Mouse (Mus musculus): Measurements from ENCODE around the gene Pip4k2c. TPM values are rescaled to one million over a fixed set of nuclear protein-coding genes. Genes with fewer than 3 reads are reported as not detected.
A peak's percentile ranks its signal among the peaks of the same experiment; 100 is the strongest.

The Pip4k2c gene
- polyA plus RNA-seq, 1 experiment, result 58.8 TPM

DNA sequence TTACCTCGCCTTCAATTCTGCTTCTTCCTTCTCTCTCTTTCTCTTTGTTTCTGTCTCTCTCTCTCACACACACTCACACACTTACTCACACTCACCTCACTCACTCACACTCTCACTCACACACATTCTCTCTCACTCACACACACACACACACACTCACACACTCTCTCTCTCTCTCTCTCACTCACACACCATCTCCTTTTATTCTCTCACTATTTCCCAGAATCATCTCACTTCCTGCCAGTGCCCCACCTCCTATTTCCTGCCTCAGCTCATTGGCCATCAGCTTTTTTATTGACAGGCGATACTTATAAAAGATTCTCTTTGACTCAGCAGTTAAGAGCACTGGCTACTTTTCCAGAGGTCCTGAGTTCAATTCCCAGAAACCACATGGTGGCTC is 7.0 kb upstream of the Pip4k2c start:
- no peak overlapping the region for H3K4me3 ChIP-seq (replicated peaks; ENCODE audit: insufficient read depth, low read depth, low read length)
- TF ChIP-seq CTCF (IDR thresholded peaks at IDR 0.05; ENCODE audit: borderline replicate concordance, insufficient read depth, low read depth, low read length) (no peak), POLR2A (IDR thresholded peaks at IDR 0.05; ENCODE audit: borderline replicate concordance, insufficient read depth, low read length) (no peak)
- DNase-seq, result no peak
- 93% methylated on average over 2 of the region's 2 CpGs for WGBS
- H3K27ac ChIP-seq (ENCODE audit: insufficient read depth, low read length), result no peak overlapping the region
- no peaks in the 10 kb centered on the region; the same call in none of the 2 replicates for H3K4me1 ChIP-seq (ENCODE audit: control insufficient read depth, insufficient read depth, low read length)
- H3K27me3 ChIP-seq (ENCODE audit: control insufficient read depth, insufficient read depth, low read length), result no peaks in the 10 kb centered on the region

DNA sequence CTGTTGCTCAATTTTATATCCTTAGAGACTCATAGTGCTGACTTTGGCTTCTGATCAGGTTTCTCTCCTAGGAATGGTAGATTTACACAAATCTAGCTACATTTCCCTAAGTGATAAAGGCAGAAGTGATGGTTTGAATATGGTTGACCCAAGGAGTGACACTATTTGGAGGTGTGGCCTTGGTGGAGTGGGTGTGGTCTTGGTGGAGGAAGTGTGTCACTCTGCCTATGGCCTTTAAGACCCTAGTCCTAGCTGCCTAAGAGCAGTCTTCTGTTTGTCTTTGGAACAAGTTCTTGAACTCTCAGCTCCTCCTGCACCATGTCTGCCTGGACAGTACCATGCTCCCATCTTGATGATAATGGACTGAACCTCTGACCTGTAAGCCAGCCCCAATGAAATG is 5.8 kb upstream of the Pip4k2c start:
- H3K4me1 ChIP-seq (ENCODE audit: control insufficient read depth, insufficient read depth, low read length), result no peaks in the 10 kb centered on the region; the same call in none of the 2 replicates
- no peak overlapping the region for H3K27ac ChIP-seq (ENCODE audit: insufficient read depth, low read length)
- no peak for TF ChIP-seq POLR2A (IDR thresholded peaks at IDR 0.05; ENCODE audit: borderline replicate concordance, insufficient read depth, low read length)
- no peak for TF ChIP-seq CTCF (IDR thresholded peaks at IDR 0.05; ENCODE audit: borderline replicate concordance, insufficient read depth, low read depth, low read length)
- no peak for DNase-seq
- no peaks in the 10 kb centered on the region for H3K27me3 ChIP-seq (ENCODE audit: control insufficient read depth, insufficient read depth, low read length)
- no peak overlapping the region for H3K4me3 ChIP-seq (replicated peaks; ENCODE audit: insufficient read depth, low read depth, low read length)

DNA sequence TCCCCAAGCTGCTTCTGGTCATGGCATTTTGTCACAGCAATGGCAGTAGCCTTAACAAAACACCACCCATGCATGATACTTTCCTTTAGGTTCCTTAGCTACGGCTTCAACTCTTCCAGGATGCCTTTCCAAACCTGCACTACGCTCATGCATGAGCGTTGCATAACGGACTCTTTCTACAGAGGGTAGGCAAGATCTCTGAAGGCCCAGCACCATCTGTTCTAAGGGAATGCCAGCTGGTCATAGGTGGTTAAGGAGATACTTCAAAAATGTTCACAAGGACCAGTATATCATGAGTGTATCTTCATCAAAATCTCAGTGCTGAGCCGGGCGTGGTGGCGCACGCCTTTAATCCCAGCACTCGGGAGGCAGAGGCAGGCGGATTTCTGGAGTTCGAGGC is 5.1 kb upstream of the Pip4k2c start:
- no peak overlapping the region for H3K27ac ChIP-seq (ENCODE audit: insufficient read depth, low read length)
- no peaks in the 10 kb centered on the region; the same call in none of the 2 replicates for H3K4me1 ChIP-seq (ENCODE audit: control insufficient read depth, insufficient read depth, low read length)

DNA sequence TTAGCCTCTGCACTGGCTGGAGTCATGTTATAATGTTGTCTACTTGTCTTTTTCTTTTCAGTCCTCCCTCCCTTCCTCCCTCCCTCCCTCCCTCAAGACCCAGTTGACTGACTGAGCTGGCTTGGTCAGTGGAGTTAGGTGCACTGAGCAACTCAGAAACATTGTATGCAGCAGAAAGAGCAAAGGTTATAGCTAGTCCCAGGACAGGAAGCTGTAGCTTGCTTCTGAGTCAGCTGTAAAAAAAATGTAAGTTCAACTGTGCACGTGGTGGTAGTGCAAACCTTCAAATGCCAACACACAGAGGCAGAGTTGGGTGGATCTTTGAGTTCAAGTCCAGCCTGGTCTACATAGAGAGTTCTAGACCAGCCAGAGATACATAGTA is 3.0 kb upstream of the Pip4k2c start:
- Histone ChIP-seq H3K4me1 (ENCODE audit: control insufficient read depth, insufficient read depth, low read length) (peaks cover 12% of the 10 kb centered on the region), H3K4me3 (replicated peaks; ENCODE audit: insufficient read depth, low read depth, low read length) (no peak overlapping the region), H3K27ac (ENCODE audit: insufficient read depth, low read length) (no peak overlapping the region), H3K27me3 (ENCODE audit: control insufficient read depth, insufficient read depth, low read length) (no peaks in the 10 kb centered on the region)
- TF ChIP-seq POLR2A (IDR thresholded peaks at IDR 0.05; ENCODE audit: borderline replicate concordance, insufficient read depth, low read length), result no peak
- no peak for DNase-seq
- WGBS, result 93% methylated on average over 1 of the region's 1 CpGs

More for the DNA sequence above, 5.1 kb upstream of the Pip4k2c start:
- peak in 1 of 2 experiments; percentile 61 for DNase-seq
- TF ChIP-seq POLR2A (IDR thresholded peaks at IDR 0.05; ENCODE audit: borderline replicate concordance, insufficient read depth, low read length) (no peak), CTCF (IDR thresholded peaks at IDR 0.05; ENCODE audit: borderline replicate concordance, insufficient read depth, low read depth, low read length) (no peak)
- no peak overlapping the region for H3K4me3 ChIP-seq (replicated peaks; ENCODE audit: insufficient read depth, low read depth, low read length)
- H3K27me3 ChIP-seq (ENCODE audit: control insufficient read depth, insufficient read depth, low read length), result no peaks in the 10 kb centered on the region
- WGBS, result 72% methylated on average over 11 of the region's 11 CpGs

DNA sequence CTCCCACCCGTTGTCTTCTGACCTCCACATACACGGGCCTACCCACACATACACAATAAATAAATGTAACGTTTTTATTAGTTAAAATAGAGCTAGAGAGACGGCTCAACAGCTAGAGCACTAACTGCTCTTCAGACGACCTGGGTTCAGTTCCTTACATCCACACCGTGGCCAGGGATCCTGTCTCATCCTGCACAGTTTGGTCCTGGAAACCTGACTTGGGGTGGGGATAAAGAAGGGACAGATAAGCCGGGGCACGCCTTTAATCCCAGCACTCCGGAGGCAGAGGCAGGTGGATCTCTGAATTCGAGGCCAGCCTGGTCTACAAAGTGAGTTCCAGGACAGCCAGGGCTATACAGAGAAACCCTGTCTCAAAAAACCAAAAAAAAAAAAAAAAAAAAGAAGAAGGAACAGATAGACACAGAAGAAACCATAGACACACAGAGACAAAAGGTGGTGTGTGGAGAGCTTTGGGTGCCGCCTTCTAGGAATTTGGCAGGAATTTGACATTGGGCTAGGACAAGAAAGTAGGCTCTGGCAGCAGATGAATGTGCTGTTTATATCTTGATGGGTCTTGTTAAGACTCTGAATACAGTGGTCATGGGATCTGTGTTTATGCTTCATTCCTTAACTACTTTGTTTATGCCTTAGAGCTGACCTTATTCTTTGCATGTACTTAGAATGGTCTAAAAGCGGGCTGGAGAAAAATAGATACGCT is 2.5 kb upstream of the Pip4k2c start:
- DNase-seq, result no peak
- peaks cover 16% of the 10 kb centered on the region for H3K4me1 ChIP-seq (ENCODE audit: control insufficient read depth, insufficient read depth, low read length)
- H3K4me3 ChIP-seq (replicated peaks; ENCODE audit: insufficient read depth, low read depth, low read length), result no peak overlapping the region
- 86% methylated on average over 13 of the region's 13 CpGs for WGBS
- H3K27ac ChIP-seq (ENCODE audit: insufficient read depth, low read length), result no peak overlapping the region; the same call in 1 of the 2 replicates
- H3K27me3 ChIP-seq (ENCODE audit: control insufficient read depth, insufficient read depth, low read length), result no peaks in the 10 kb centered on the region
- no peak for TF ChIP-seq POLR2A (IDR thresholded peaks at IDR 0.05; ENCODE audit: borderline replicate concordance, insufficient read depth, low read length)
- no peak for TF ChIP-seq CTCF (IDR thresholded peaks at IDR 0.05; ENCODE audit: borderline replicate concordance, insufficient read depth, low read depth, low read length)

DNA sequence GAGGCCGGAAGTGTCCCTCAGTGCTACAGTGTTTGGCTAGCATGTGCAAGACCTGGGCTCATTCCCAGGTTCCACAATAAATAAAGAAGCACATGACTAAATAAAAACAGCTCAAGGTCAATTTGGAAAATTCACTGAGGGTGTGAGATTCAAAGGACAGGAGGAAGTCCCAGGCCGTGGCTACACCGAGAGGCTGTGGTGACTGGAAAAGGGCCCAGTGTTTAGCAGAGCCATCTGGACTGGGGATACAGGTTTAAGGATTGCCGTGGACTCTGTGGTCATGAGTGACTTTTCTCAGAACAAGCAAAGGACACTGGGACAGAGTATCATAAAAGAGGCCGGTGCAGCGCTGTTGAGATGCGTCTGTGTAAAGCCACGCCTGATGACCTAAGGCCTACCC is 1.9 kb upstream of the Pip4k2c start:
- WGBS, result 54% methylated on average over 8 of the region's 8 CpGs
- no peak overlapping the region for H3K4me3 ChIP-seq (replicated peaks; ENCODE audit: insufficient read depth, low read depth, low read length)
- peak in 1 of 2 experiments; percentile 55 for DNase-seq
- TF ChIP-seq CTCF (IDR thresholded peaks at IDR 0.05; ENCODE audit: borderline replicate concordance, insufficient read depth, low read depth, low read length) (no peak), POLR2A (IDR thresholded peaks at IDR 0.05; ENCODE audit: borderline replicate concordance, insufficient read depth, low read length) (no peak)
- H3K27ac ChIP-seq (ENCODE audit: insufficient read depth, low read length), result peak overlapping the region; percentile 15; the same call in 1 of the 2 replicates
- no peaks in the 10 kb centered on the region for H3K27me3 ChIP-seq (ENCODE audit: control insufficient read depth, insufficient read depth, low read length)
- peaks cover 19% of the 10 kb centered on the region for H3K4me1 ChIP-seq (ENCODE audit: control insufficient read depth, insufficient read depth, low read length)

DNA sequence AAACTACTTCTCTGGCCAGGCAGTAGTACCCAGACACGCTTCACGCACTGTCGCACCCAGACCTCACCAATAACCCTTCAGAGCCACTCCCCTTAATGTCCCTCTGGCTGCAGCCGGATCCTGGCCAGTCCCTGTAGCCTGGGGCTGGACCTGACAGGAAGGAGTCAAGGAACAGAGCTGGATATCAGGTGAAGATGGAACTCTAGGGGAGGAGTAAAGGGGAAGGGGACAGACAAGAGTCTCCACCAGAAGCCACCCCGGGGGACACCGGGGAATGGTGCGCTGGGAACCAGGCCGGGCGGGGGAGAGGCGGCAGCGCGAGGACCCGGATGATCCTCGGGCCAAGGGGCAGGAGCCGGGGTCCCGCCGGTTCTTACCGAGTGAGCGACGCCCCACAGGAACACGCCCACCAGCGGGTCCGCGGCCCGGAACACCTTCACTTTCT is 402 bp downstream of the Pip4k2c start:
- H3K4me3 ChIP-seq (replicated peaks; ENCODE audit: insufficient read depth, low read depth, low read length), result peak overlapping the region; percentile 64
- TF ChIP-seq CTCF (IDR thresholded peaks at IDR 0.05; ENCODE audit: borderline replicate concordance, insufficient read depth, low read depth, low read length), result no peak
- TF ChIP-seq POLR2A (IDR thresholded peaks at IDR 0.05; ENCODE audit: borderline replicate concordance, insufficient read depth, low read length), result no peak
- DNase-seq, result no peak
- peaks cover 19% of the 10 kb centered on the region for H3K4me1 ChIP-seq (ENCODE audit: control insufficient read depth, insufficient read depth, low read length)
- WGBS, result under 1% methylated on average over 25 of the region's 25 CpGs
- H3K27me3 ChIP-seq (ENCODE audit: control insufficient read depth, insufficient read depth, low read length), result no peaks in the 10 kb centered on the region
- peak overlapping the region; percentile 24; the same call in 1 of the 2 replicates for H3K27ac ChIP-seq (ENCODE audit: insufficient read depth, low read length)

DNA sequence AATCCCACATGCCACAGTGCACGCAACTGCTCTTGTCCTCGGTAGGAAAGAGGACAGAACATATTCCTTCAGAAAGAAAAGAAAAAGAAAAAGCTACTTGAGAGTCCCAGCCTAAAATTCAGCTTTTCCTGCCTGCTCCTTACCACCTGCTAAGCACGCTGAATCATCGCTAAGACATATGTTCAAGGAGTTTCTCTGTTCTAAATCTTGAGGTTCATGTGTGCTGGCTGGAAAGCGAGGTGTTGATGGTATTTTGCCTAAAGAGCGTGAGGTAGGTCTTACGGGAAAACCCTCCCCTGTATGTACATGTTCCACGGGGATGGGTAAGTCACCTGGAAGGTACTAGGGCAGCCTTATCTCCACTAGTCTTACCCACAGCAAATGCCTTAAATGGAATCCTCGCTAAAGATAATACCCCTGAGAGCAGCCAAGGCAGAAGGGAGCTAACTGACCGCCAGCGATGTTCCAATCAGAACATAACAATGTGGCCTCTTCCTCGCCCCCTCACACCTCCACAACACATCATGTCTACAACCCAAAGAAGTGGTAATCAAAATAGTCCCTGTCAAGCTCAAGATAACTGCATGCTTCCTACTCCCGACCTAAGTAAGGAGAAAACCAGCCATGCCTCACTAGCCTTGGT is 1.3 kb downstream of the Pip4k2c start:
- Histone ChIP-seq H3K27me3 (ENCODE audit: control insufficient read depth, insufficient read depth, low read length) (no peaks in the 10 kb centered on the region), H3K27ac (ENCODE audit: insufficient read depth, low read length) (no peak overlapping the region), H3K4me1 (ENCODE audit: control insufficient read depth, insufficient read depth, low read length) (peaks cover 19% of the 10 kb centered on the region), H3K4me3 (replicated peaks; ENCODE audit: insufficient read depth, low read depth, low read length) (peak overlapping the region; percentile 64)
- WGBS, result 77% methylated on average over 13 of the region's 13 CpGs
- no peak for DNase-seq
- TF ChIP-seq CTCF (IDR thresholded peaks at IDR 0.05; ENCODE audit: borderline replicate concordance, insufficient read depth, low read depth, low read length) (no peak), POLR2A (IDR thresholded peaks at IDR 0.05; ENCODE audit: borderline replicate concordance, insufficient read depth, low read length) (no peak)
